Mouse (Mus musculus) bone marrow, adult 2 months (tissue): ENCODE data around the gene Cacna2d3.

Source experiments
- CTCF ChIP-seq: fragments of 200-500 bp; IDR thresholded peaks from 2 replicates; pipeline ENCODE4 v1.5.1; 2011; ENCODE audit warnings: low read length, control low read depth; ENCODE audit not compliant: control insufficient read depth, insufficient read depth
- POLR2A ChIP-seq: fragments of 200-500 bp; IDR thresholded peaks from 2 replicates; pipeline ENCODE4 v1.6.1; 2011; ENCODE audit warnings: low read depth, mild to moderate bottlenecking, control low read depth, low read length, borderline replicate concordance; ENCODE audit not compliant: control insufficient read depth

- TF ChIP-seq CTCF (no peak), POLR2A (no peak)
Measured at GRCm38 (mm10) chr14:29702762-29703161, 18.9 kb downstream of the Cacna2d3 start.
